Mouse (Mus musculus): ENCODE measurements around the gene Stx1a. TPM values are rescaled to one million over a fixed set of nuclear protein-coding genes. Genes with fewer than 3 reads are reported as not detected.

The Stx1a gene
- total RNA-seq, 2 experiments from 2014 or later: 0.64 to 1.3 TPM

DNA sequence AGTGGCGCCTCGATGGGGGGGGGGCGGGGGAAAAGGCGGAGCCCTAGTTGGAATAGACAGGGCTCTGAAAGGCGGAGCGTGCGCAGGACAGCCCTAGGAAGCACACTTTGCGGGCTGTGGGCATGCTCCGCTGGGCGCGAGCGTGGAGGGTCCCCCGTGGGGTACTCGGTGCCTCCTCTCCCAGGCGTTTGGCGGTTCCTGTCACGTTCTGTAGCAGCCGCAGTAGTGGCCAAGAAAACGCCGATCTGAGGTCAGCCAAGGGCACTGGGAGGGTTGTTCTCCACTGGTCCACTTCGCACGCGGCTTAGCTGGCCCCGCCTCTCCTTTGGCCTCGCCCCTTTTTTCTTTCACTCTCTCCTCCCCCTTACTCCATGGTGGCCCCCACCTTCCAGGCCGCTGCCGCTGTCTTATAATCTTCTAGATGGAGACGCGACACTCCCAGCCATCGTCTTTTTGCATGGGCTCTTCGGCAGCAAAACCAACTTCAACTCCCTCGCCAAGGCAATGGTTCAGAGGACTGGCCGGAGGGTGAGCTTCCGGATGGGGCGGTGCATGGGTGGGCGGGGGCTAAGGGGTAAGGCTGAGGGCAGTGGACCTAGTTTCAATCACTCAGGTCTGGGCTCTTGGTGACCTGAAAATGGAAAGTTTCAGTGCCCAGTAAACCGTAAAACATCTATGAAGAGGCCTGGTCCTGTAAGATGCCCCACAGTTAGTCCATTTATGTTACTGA lies 13.5 kb upstream of the Stx1a start:
- Histone ChIP-seq H3K27ac (peak overlapping the region; percentile 100), H3K4me3 (peak overlapping the region; percentile 71)
- TF ChIP-seq CTCF (IDR thresholded peaks at IDR 0.05): no peak
- intact Hi-C loops (cut with DNase I): loop anchor here (5.0 kb wide), 1 partner anchor 53 kb away; the partner anchor contains the start of genes Bud23 and Dnajc30
- peak; percentile 92 for DNase-seq

GRCm38 (mm10) chr5:135010320-135010709 lies 13.0 kb upstream of the Stx1a start:
- intact Hi-C loops (cut with DNase I): loop anchor here (5.0 kb wide), 1 partner anchor 52 kb away; the partner anchor contains the start of genes Bud23 and Dnajc30
- no peak for TF ChIP-seq CTCF (IDR thresholded peaks at IDR 0.05)
- DNase-seq: no peak
- peak overlapping the region; percentile 100 for H3K27ac ChIP-seq
- peak overlapping the region; percentile 71 for H3K4me3 ChIP-seq

- H3K27ac ChIP-seq: 0 out of 2 replicates have a peak overlapping the region, but pooled peaks have one; percentile 20
- no peak for DNase-seq
- TF ChIP-seq CTCF (IDR thresholded peaks at IDR 0.05): no peak
These were observed 12.2 kb upstream of the Stx1a start for GRCm38 (mm10) chr5:135010841-135011743.

GRCm38 (mm10) chr5:135011809-135012613 lies 11.3 kb upstream of the Stx1a start:
- peak overlapping the region; percentile 28 for H3K4me3 ChIP-seq

More at GRCm38 (mm10) chr5:135010841-135011743, 12.2 kb upstream of the Stx1a start:
- intact Hi-C loops (cut with DNase I): loop anchor here (5.0 kb wide), 1 partner anchor 51 kb away; the partner anchor contains the start of genes Bud23 and Dnajc30
- no peak overlapping the region for H3K4me3 ChIP-seq

GRCm38 (mm10) chr5:135012671-135013441 lies 10.4 kb upstream of the Stx1a start:
- peak; percentile 84 for DNase-seq
- intact Hi-C loops (cut with DNase I): loop anchor here (5.0 kb wide), 1 partner anchor 49 kb away; the partner anchor contains the start of genes Bud23 and Dnajc30
- H3K4me3 ChIP-seq: no peak overlapping the region; the same call in 1 of the 2 replicates
- peak; percentile 70 for TF ChIP-seq CTCF (IDR thresholded peaks at IDR 0.05)
- H3K27ac ChIP-seq: peak overlapping the region; percentile 24; the same call in 1 of the 2 replicates

More at GRCm38 (mm10) chr5:135011809-135012613, 11.3 kb upstream of the Stx1a start:
- TF ChIP-seq CTCF (IDR thresholded peaks at IDR 0.05): no peak
- peak; percentile 39 for DNase-seq
- H3K27ac ChIP-seq: peak overlapping the region; percentile 24; the same call in 1 of the 2 replicates
- intact Hi-C loops (cut with DNase I): loop anchor here (5.0 kb wide), 1 partner anchor 50 kb away; the partner anchor contains the start of genes Bud23 and Dnajc30

GRCm38 (mm10) chr5:135015497-135015896 lies 7.8 kb upstream of the Stx1a start:
- DNase-seq: peak; percentile 87
- TF ChIP-seq CTCF (IDR thresholded peaks at IDR 0.05): no peak; the same call in none of the 2 replicates
- intact Hi-C loops (cut with DNase I): loop anchor here (5.0 kb wide), 2 partner anchors 87 to 177 kb away; no protein-coding TSS in a partner anchor
- H3K4me3 ChIP-seq: no peak overlapping the region
- H3K27ac ChIP-seq: no peak overlapping the region

DNA sequence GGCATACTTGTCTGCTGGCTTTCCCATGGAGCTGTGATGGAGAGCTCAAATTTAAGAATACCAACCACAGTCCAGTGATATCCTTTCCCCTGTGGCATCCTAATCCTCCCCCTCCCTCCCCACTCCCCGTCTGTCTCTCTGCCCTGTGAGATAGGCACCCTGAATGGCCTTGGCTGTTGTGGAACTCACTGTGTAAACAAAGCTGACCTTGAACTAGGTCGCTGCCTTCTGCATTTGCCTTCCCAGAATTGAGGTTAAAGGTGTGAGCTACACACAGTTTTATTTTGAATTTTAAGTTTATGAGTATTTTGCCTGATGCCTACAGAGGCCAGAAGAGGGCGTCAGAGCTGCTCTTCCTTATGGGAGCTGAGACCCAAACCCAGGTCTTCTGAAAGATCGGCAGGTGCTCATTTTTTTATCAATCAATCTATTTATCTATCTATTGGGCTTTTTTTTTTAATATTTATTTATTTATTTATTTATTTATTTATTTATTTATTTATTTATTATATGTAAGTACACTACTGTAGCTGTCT lies 7.0 kb upstream of the Stx1a start:
- TF ChIP-seq CTCF (IDR thresholded peaks at IDR 0.05): peak; percentile 42
- DNase-seq: no peak
- Histone ChIP-seq H3K4me3 (no peak overlapping the region), H3K27ac (no peak overlapping the region)
- intact Hi-C loops (cut with DNase I): loop anchor here (5.0 kb wide), 2 partner anchors 86 to 176 kb away; no protein-coding TSS in a partner anchor

DNA sequence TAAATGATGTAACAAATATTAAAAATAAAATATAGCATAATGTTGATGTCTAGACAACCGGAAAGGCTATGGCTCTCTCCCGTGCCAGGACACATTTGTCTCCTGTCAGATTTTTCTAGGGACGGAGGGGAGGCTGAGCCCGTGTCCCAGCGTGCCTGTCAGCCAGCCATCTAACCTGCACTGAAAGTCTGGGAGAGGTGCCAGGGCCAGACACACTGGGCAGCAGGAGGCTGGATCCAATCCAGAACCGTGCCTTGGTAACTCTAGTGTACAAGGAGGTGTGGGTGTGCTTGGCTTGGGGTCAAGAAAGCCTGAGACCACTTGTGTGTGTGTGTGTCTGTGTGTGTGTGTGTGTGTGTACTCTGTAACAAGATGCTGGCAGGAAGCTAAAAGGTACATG lies 1.5 kb upstream of the Stx1a start:
- no peak for TF ChIP-seq CTCF (IDR thresholded peaks at IDR 0.05)
- DNase-seq: peak; percentile 51
- intact Hi-C loops (cut with DNase I): no loop called here
- Histone ChIP-seq H3K27ac (no peak overlapping the region), H3K4me3 (no peak overlapping the region)

DNA sequence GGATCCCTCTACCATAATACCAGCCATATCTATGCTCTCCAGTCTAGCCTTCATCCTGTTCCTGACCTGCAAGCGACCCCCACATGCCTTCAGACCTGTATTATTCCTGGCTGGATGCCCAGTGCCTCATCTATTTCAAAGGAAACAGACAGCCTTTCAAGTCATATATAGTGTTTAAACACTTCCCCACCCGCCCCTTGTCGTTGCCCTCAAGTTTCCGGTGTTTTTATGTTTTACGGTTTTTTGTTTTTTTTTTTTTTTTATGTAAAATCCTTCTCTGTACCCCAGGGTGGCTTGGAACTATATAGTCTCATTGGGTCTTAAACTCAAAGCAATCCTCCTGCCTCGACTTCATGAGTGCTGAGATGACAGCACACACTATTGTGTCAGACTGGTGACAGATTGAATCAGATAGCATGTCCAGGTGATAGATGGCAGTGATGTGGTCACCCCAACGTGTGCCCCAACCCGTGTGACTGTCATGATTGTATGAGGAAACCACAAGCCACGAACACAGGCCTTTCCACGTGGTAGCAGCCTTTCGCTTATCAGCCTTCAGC lies 1.5 kb downstream of the Stx1a start:
- intact Hi-C loops (cut with DNase I): no loop called here
- Histone ChIP-seq H3K4me3 (no peak overlapping the region), H3K27ac (no peak overlapping the region)
- no peak for TF ChIP-seq CTCF (IDR thresholded peaks at IDR 0.05)
- DNase-seq: no peak

DNA sequence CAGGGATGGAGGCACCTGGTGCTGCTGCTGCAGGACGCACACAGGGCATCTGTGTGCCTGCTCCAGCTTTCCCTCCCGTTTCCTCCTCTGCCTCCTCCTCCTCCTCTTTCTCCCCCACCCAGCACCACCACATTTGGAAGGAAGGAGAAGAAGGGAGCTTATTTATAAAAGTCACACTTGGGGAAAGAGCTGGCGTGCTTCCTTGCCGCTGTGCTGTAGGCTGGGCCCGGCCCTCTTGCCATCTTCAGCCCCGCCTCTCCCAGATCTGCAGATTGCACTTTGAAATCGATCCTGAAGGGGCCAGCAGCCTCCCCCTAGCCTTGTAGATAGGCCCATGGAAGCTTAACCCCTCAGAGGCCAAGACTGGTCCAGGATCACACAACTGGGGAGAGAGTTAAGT lies 2.6 kb downstream of the Stx1a start:
- intact Hi-C loops (cut with DNase I): no loop called here
- no peak for DNase-seq
- H3K27ac ChIP-seq: no peak overlapping the region
- no peak overlapping the region for H3K4me3 ChIP-seq
- TF ChIP-seq CTCF (IDR thresholded peaks at IDR 0.05): no peak

All from gastrocnemius, adult 2 months (tissue).